Mouse (Mus musculus): ENCODE measurements around the gene Lect2. TPM values are rescaled to one million over a fixed set of nuclear protein-coding genes. Genes with fewer than 3 reads are reported as not detected.

Gene Lect2
- polyA plus RNA-seq, 1 experiment from 2014 or later: 0.27 TPM

GRCm38 (mm10) chr13:56581512-56581911 is 33.2 kb upstream of the Lect2 start:
- H3K27ac ChIP-seq (replicated peaks): peak overlapping the region; percentile 69
- no peak overlapping the region for H3K9ac ChIP-seq (ENCODE audit: low read length)
- H3K4me1 ChIP-seq (replicated peaks; ENCODE audit: control insufficient read depth, insufficient read depth): 0 out of 2 replicates have a peak, but pooled peaks cover 3% of the 10 kb centered on the region
- H3K9me3 ChIP-seq (ENCODE audit: control insufficient read depth, low read length): no peaks in the 10 kb centered on the region
- no peaks in the 10 kb centered on the region for H3K36me3 ChIP-seq (ENCODE audit: control insufficient read depth, insufficient read depth, low read length)
- ATAC-seq (ENCODE audit: low FRiP score, low TSS enrichment): peak; percentile 16
- no peak for DNase-seq (ENCODE audit: low spot score)
- H3K4me2 ChIP-seq (replicated peaks; ENCODE audit: low read depth): no peak overlapping the region
- 19% methylated on average over 3 of the region's 3 CpGs for WGBS
- TF ChIP-seq CTCF (IDR thresholded peaks at IDR 0.05; ENCODE audit: low read depth) (no peak), EP300 (optimal IDR thresholded peaks at IDR 0.05) (no peak)
- no peak overlapping the region for H3K4me3 ChIP-seq (ENCODE audit: low read depth, low read length)
- no peaks in the 10 kb centered on the region for H3K27me3 ChIP-seq (ENCODE audit: control insufficient read depth, insufficient read depth, low read length)

- no peaks in the 10 kb centered on the region for H3K9me3 ChIP-seq (ENCODE audit: control insufficient read depth, low read length)
- DNase-seq (ENCODE audit: low spot score): no peak
- ATAC-seq (ENCODE audit: low FRiP score, low TSS enrichment): no peak
- no peaks in the 10 kb centered on the region for H3K27me3 ChIP-seq (ENCODE audit: control insufficient read depth, insufficient read depth, low read length)
- no peak overlapping the region for H3K4me3 ChIP-seq (ENCODE audit: low read depth, low read length)
- H3K4me1 ChIP-seq (replicated peaks; ENCODE audit: control insufficient read depth, insufficient read depth): 0 out of 2 replicates have a peak, but pooled peaks cover 3% of the 10 kb centered on the region
- WGBS: 77% methylated on average over 5 of the region's 5 CpGs
- no peak overlapping the region for H3K27ac ChIP-seq (replicated peaks)
- no peaks in the 10 kb centered on the region for H3K36me3 ChIP-seq (ENCODE audit: control insufficient read depth, insufficient read depth, low read length)
- TF ChIP-seq EP300 (optimal IDR thresholded peaks at IDR 0.05) (no peak), CTCF (IDR thresholded peaks at IDR 0.05; ENCODE audit: low read depth) (no peak)
- H3K9ac ChIP-seq (ENCODE audit: low read length): no peak overlapping the region
- no peak overlapping the region for H3K4me2 ChIP-seq (replicated peaks; ENCODE audit: low read depth)
These were observed 32.1 kb upstream of the Lect2 start for GRCm38 (mm10) chr13:56580450-56580849.

- 0 out of 2 replicates have a peak, but pooled peaks cover 3% of the 10 kb centered on the region for H3K4me1 ChIP-seq (replicated peaks; ENCODE audit: control insufficient read depth, insufficient read depth)
- H3K36me3 ChIP-seq (ENCODE audit: control insufficient read depth, insufficient read depth, low read length): no peaks in the 10 kb centered on the region
- ATAC-seq (ENCODE audit: low FRiP score, low TSS enrichment): no peak
- TF ChIP-seq CTCF (IDR thresholded peaks at IDR 0.05; ENCODE audit: low read depth) (peak; percentile 51), EP300 (optimal IDR thresholded peaks at IDR 0.05) (no peak)
- DNase-seq (ENCODE audit: low spot score): no peak
- 73% methylated on average over 5 of the region's 5 CpGs for WGBS
- no peak overlapping the region for H3K4me3 ChIP-seq (ENCODE audit: low read depth, low read length)
- H3K4me2 ChIP-seq (replicated peaks; ENCODE audit: low read depth): no peak overlapping the region
- no peak overlapping the region for H3K9ac ChIP-seq (ENCODE audit: low read length)
- H3K27me3 ChIP-seq (ENCODE audit: control insufficient read depth, insufficient read depth, low read length): no peaks in the 10 kb centered on the region
- H3K9me3 ChIP-seq (ENCODE audit: control insufficient read depth, low read length): no peaks in the 10 kb centered on the region
- no peak overlapping the region for H3K27ac ChIP-seq (replicated peaks)
These were observed 29.8 kb upstream of the Lect2 start for GRCm38 (mm10) chr13:56578097-56578496.

GRCm38 (mm10) chr13:56575701-56576321 is 27.5 kb upstream of the Lect2 start:
- peak overlapping the region; percentile 90 for H3K27ac ChIP-seq (replicated peaks)
- ATAC-seq (ENCODE audit: low FRiP score, low TSS enrichment): peak; percentile 79
- no peaks in the 10 kb centered on the region for H3K4me1 ChIP-seq (replicated peaks; ENCODE audit: control insufficient read depth, insufficient read depth)
- no peaks in the 10 kb centered on the region for H3K27me3 ChIP-seq (ENCODE audit: control insufficient read depth, insufficient read depth, low read length)
- H3K9ac ChIP-seq (ENCODE audit: low read length): no peak overlapping the region
- peak; percentile 20 for TF ChIP-seq EP300 (optimal IDR thresholded peaks at IDR 0.05)
- TF ChIP-seq CTCF (IDR thresholded peaks at IDR 0.05; ENCODE audit: low read depth): peak; percentile 94
- H3K4me3 ChIP-seq (ENCODE audit: low read depth, low read length): no peak overlapping the region
- H3K9me3 ChIP-seq (ENCODE audit: control insufficient read depth, low read length): no peaks in the 10 kb centered on the region
- H3K36me3 ChIP-seq (ENCODE audit: control insufficient read depth, insufficient read depth, low read length): no peaks in the 10 kb centered on the region
- WGBS: 26% methylated on average over 12 of the region's 12 CpGs
- DNase-seq (ENCODE audit: low spot score): peak; percentile 77
- no peak overlapping the region for H3K4me2 ChIP-seq (replicated peaks; ENCODE audit: low read depth)

- Histone ChIP-seq H3K4me1 (replicated peaks; ENCODE audit: control insufficient read depth, insufficient read depth) (no peaks in the 10 kb centered on the region), H3K27ac (replicated peaks) (peak overlapping the region; percentile 90; the same call in 1 of the 2 replicates), H3K27me3 (ENCODE audit: control insufficient read depth, insufficient read depth, low read length) (no peaks in the 10 kb centered on the region), H3K4me3 (ENCODE audit: low read depth, low read length) (no peak overlapping the region), H3K36me3 (ENCODE audit: control insufficient read depth, insufficient read depth, low read length) (no peaks in the 10 kb centered on the region), H3K9ac (ENCODE audit: low read length) (no peak overlapping the region), H3K4me2 (replicated peaks; ENCODE audit: low read depth) (no peak overlapping the region), H3K9me3 (ENCODE audit: control insufficient read depth, low read length) (no peaks in the 10 kb centered on the region)
- whole genome bisulfite sequencing: 78% methylated on average over 4 of the region's 4 CpGs
- DNase-seq (ENCODE audit: low spot score) (no peak), ATAC-seq (ENCODE audit: low FRiP score, low TSS enrichment) (peak; percentile 40; the same call in 1 of the 2 replicates)
- TF ChIP-seq CTCF (IDR thresholded peaks at IDR 0.05; ENCODE audit: low read depth) (no peak), EP300 (optimal IDR thresholded peaks at IDR 0.05) (no peak)
These were observed 26.8 kb upstream of the Lect2 start for GRCm38 (mm10) chr13:56575074-56575473.

- Histone ChIP-seq H3K27ac (replicated peaks) (no peak overlapping the region), H3K36me3 (ENCODE audit: control insufficient read depth, insufficient read depth, low read length) (no peaks in the 10 kb centered on the region), H3K9me3 (ENCODE audit: control insufficient read depth, low read length) (no peaks in the 10 kb centered on the region), H3K4me3 (ENCODE audit: low read depth, low read length) (no peak overlapping the region), H3K9ac (ENCODE audit: low read length) (no peak overlapping the region), H3K4me2 (replicated peaks; ENCODE audit: low read depth) (no peak overlapping the region), H3K4me1 (replicated peaks; ENCODE audit: control insufficient read depth, insufficient read depth) (no peaks in the 10 kb centered on the region), H3K27me3 (ENCODE audit: control insufficient read depth, insufficient read depth, low read length) (no peaks in the 10 kb centered on the region)
- ATAC-seq (ENCODE audit: low FRiP score, low TSS enrichment): no peak
- WGBS: 46% methylated on average over 8 of the region's 8 CpGs
- TF ChIP-seq CTCF (IDR thresholded peaks at IDR 0.05; ENCODE audit: low read depth) (no peak), EP300 (optimal IDR thresholded peaks at IDR 0.05) (no peak)
- no peak for DNase-seq (ENCODE audit: low spot score)
These were observed 23.3 kb upstream of the Lect2 start for GRCm38 (mm10) chr13:56571645-56572044.

Data from stomach, postnatal 0 days (tissue).